Mouse (Mus musculus): ENCODE measurements at regions not wholly inside any gene's neighbourhood (a gene's known extent, or its start where the extent isn't known, plus 50 kb on each side); places are given as distances from the start of the nearest gene placed in this dataset.
"Not testable (repeated sequence)": the region's sequence is repeated elsewhere in the genome, so short reads cannot be mapped to it uniquely, and the experiment has no call there.

- DNase-seq: no peak
Observed at GRCm38 (mm10) chr2:48315306-48315705, 498.6 kb upstream of the Acvr2a start.

DNA sequence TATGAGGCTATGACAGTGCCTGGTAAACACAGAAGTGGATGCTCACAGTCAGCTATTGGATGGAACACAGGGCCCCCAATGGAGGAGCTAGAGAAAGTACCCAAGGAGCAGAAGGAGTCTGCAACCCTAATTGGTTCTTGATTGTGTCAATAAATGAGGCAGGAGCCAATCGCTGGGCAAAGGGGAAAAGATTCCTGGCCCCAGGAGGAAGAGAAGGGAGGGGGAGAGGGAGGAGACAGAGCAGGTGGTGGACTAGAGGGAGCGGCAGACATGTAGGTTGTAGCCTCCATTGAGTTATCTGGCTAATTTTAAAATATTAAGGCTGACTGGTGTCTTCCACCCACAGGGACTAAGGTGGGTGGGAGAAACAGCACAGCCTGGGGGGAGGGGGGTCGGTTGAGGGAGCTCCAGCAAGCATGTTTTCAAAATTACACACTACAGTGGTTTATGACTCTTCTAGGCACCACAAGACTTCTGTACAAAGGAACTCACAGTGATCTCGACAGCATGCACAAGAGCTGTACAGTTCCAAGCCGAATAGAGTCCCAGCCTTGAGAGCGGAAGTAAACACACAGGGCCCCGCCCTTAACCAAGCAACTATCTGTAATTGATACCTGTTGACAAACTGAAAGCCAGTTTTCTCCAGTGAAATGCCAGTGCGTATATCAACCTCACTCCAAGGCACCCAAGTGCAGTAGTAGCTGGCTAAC, 497.6 kb upstream of the Acvr2a start:
- DNase-seq: no peak

GRCm38 (mm10) chr2:48317821-48318220, 496.1 kb upstream of the Acvr2a start:
- no peak for DNase-seq

- no peak for DNase-seq
Observed at GRCm38 (mm10) chr2:48318384-48319030, 495.4 kb upstream of the Acvr2a start.

DNA sequence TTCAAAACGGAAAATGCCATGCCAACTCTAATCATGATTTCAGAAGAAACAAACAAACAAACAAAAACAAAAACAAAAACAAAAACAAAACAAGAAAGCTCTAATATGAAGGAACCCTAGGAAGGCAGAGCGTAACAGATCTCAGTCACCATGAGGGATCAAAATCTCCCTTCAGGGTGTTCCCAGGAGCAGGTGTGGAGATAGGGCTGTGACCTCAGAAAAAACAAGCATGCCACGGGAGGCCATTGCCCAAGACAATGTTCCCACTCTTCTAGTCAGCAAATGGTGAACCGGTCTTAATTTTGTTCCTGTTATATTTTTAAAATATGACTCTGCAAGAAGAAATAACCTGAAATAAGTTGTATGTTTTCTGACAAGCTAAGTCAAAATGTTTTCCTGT, 492.4 kb upstream of the Acvr2a start:
- no peak for DNase-seq

DNA sequence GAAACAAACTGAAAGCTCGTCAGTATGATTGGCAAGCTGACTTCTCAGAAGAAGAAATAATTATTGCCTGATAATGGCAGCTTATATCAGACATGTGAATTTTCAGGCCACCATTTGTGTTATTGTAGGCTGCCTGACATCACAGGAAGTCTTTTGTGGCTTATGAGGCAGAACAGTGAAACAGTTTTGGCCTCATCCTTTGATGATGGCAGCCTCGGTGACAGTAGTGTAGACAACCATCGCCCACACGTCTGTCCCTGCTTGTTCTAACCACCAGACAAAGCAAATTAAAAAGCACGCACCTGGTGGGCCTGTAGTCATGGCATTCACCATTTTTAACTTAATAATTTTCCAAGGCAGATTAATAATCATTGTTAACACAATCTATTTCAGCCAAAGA, 491.6 kb upstream of the Acvr2a start:
- DNase-seq: no peak

GRCm38 (mm10) chr2:48328204-48328603, 485.7 kb upstream of the Acvr2a start:
- DNase-seq: no peak

DNA sequence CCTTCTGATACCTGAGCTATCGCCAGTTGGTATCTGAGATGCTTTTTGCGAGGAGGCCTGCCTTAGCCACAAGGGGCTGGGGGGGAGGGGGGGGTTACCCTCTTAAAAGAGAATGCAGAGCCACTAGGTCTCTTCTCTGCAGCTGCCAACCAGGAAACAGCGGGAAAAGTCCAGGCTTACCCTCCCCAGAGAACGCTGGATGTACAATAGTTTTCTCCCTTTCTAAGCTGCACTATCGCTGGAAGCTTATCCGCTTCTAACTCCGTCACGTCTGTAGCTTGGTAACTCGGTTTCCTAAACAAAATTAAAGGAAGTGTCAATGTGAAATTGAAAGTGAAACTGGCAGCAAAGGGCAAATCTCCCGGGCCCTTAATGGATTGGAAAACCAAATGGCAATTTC, 481.1 kb upstream of the Acvr2a start:
- DNase-seq: peak; percentile 60

DNA sequence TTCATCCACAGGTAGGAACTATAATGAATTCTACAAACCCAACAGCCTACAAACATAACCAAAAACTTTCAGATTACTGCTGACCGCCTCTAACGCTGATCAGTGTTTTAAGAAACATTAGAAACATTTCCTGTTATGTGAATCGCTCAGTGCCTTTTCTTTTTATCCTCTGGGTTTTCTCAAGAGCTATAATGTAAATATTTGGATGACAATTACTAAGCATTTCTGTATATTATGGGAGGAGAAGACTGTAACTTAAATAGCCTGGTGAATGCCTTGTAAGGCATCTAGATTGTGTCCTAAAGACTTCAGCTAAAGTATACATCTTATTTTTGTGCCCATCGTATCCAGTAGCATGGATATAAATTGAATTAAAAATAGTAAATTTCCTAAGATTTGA, 465.9 kb upstream of the Acvr2a start:
- no peak for DNase-seq

- DNase-seq: no peak
Observed at GRCm38 (mm10) chr2:48349794-48350193, 464.1 kb upstream of the Acvr2a start.

DNA sequence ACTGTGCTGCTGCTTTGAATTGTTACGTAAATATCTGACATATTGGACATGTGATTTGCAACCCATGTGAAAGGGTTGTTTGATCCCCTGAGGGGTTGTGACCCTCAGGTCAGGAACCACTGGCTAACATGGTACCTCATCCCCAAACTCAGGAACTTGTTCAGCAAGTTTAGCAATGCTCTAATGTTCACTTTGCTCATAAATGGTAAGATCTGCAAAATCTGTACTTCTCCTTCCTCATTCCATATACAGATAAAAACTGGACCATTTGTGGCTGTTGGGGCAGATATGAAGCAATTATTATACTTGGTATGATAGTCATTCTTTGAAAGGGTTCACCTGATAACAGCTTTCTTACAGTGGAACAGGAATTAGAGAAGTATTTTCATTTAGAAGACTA, 463.7 kb upstream of the Acvr2a start:
- no peak for DNase-seq

GRCm38 (mm10) chr2:48371572-48371971, 442.3 kb upstream of the Acvr2a start:
- not testable (repeated sequence) for DNase-seq

DNA sequence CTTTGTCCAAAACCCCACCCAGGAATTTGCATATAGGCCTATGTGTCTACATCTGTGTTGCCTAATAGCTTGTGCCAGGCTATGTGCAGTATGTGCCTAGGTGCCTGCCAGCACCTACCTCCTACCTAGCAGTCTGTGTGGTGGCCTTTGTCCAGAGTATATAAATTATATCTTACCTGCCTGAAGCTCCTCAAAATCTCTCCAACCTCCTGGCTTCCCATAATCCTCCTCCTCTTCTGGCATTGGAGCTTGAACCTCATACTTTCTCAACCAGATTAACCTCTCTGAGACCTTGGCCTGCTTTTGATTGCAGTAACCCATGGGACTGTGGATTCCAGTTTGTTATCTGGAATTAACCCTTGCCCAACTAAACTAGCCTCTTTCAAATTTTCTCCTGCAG, 440.8 kb upstream of the Acvr2a start:
- no peak for DNase-seq

DNA sequence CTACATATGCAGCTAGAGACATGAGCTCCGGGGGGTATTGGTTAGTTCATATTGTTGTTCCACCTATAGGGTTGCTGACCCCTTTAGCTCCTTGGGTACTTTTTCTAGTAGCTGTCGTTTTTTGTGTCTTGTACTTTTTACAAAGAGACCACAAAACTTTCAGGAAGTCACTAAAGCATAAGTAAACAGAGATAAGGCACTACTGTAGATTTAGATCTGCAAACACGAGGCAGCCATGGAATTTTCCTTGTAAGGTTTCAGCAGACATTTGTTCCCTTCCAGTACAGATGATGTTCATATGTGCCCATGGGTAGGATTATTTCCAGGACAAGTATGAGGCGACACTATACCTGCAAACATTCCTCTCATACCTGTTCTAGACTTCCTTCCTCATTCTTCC, 439.6 kb upstream of the Acvr2a start:
- no peak for DNase-seq

DNA sequence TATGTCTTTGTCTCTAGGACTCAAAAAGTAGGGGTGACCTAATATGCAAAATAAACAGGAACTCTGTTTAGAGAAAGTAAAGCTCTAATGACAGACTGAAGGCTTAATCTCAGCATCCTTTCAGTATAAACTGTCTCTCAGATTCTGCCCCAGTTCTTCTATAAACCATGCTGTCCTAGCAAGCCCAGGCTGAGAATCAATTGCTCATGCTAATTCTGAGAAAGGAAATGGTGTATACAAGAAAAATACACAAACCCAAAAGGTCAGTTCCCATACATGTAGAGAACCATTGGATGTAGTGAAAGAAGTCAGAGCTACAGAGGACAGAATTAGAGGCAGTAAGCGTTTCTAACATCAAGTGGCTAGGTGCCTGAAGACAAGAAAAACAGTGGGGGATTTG, 435.7 kb upstream of the Acvr2a start:
- no peak for DNase-seq

GRCm38 (mm10) chr2:48378749-48379148, 435.2 kb upstream of the Acvr2a start:
- DNase-seq: peak; percentile 31

DNA sequence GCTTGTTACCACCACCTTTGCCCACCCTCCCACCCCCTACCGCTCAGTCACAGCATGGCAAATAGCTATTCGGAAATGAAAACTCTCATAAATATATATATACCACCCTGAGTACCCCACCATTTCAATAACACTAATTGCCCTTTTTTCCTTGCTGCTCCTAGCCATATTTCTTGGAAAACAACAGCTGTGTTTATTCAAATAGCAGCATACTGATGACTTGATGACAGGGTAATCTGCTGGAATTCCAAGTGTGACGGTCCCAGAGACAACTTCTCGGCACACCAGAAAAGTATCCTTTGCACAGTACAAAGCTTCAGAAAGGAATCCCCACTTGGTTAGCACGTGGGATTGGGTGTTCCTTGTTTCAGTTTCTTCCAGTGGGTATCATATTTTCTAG, 433.8 kb upstream of the Acvr2a start:
- DNase-seq: peak; percentile 63

GRCm38 (mm10) chr2:48380786-48381185, 433.1 kb upstream of the Acvr2a start:
- no peak for DNase-seq

GRCm38 (mm10) chr2:48381481-48382075, 432.3 kb upstream of the Acvr2a start:
- DNase-seq: no peak

GRCm38 (mm10) chr2:48398504-48398903, 415.4 kb upstream of the Acvr2a start:
- DNase-seq: no peak

- DNase-seq: no peak
Observed at GRCm38 (mm10) chr2:48399191-48399590, 414.7 kb upstream of the Acvr2a start.

GRCm38 (mm10) chr2:48402813-48403212, 411.1 kb upstream of the Acvr2a start:
- no peak for DNase-seq

GRCm38 (mm10) chr2:48404460-48404859, 409.4 kb upstream of the Acvr2a start:
- DNase-seq: no peak

DNA sequence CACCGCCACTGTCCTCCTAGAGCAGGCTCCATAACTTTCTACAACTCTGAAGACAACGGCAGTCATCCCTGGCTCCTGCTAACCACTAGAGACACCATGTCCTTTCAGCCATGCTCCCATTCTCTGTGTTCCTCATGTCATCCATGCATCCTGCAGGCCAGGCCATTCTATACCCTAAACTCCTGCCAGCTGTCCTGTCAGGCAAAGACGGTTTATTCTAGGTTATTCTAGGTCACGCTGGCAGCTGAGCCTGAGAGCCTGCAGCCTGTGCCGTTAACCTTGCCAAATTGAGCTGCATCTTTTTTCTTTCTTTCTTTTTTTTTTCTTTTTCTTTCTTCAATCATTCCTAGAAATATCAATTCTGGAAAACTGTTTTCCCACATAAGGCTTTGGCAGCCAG, 406.0 kb upstream of the Acvr2a start:
- no peak for DNase-seq

Measured in lung, postnatal 36 days (tissue).